Mouse (Mus musculus) small intestine, adult 2 months (tissue): Measurements from ENCODE around the gene Rapgef2.

Source experiments
- CTCF ChIP-seq: fragments of 200-500 bp; IDR thresholded peaks from 2 replicates; pipeline ENCODE4 v1.5.1; 2012; ENCODE audit warnings: low read depth, mild to moderate bottlenecking, control low read depth, inconsistent platforms, low read length, moderate library complexity, mixed read lengths; ENCODE audit not compliant: insufficient replicate concordance, insufficient read length; ENCODE audit errors: extremely low read depth
- POLR2A ChIP-seq: fragments of 200-500 bp; IDR thresholded peaks from 2 replicates; pipeline ENCODE4 v1.6.1; 2012; ENCODE audit warnings: low read depth, mild to moderate bottlenecking, control low read depth, inconsistent platforms, low read length, moderate library complexity

- no peak for TF ChIP-seq POLR2A
- no peak for TF ChIP-seq CTCF
These were observed 27.8 kb upstream of the Rapgef2 start for GRCm38 (mm10) chr3:79314006-79314698.
